Mouse (Mus musculus) spleen, postnatal 4 days (tissue): ENCODE measurements around the gene Adgrf5.
A peak's percentile ranks its signal among the peaks of the same experiment; 100 is the strongest.
"Not testable (repeated sequence)": the region's sequence is repeated elsewhere in the genome, so short reads cannot be mapped to it uniquely, and the experiment has no call there.

ENCODE experiments used
- DNase-seq, 2 experiments: peaks; one replicate each; pipeline ENCODE4 v3.0.0; 2022; ENCODE audit warnings: low spot score in 2 of 2

Adgrf5 gene

GRCm38 (mm10) chr17:43460245-43461181 lies 100.3 kb downstream of the Adgrf5 start:
- DNase-seq = peak; percentile 51 to 78

- DNase-seq = no peak
Observed at GRCm38 (mm10) chr17:43470039-43470438, 109.8 kb downstream of the Adgrf5 start.

- no peak for DNase-seq
Observed at GRCm38 (mm10) chr17:43472558-43472957, 112.3 kb downstream of the Adgrf5 start.

- no peak for DNase-seq
Observed at GRCm38 (mm10) chr17:43474775-43475174, 114.5 kb downstream of the Adgrf5 start.

- DNase-seq = no peak
Observed at GRCm38 (mm10) chr17:43477621-43478020, 117.4 kb downstream of the Adgrf5 start.

GRCm38 (mm10) chr17:43485982-43486381 lies 125.7 kb downstream of the Adgrf5 start:
- DNase-seq = no peak

GRCm38 (mm10) chr17:43488439-43489151 lies 128.3 kb downstream of the Adgrf5 start:
- no peak for DNase-seq

- DNase-seq = not testable (repeated sequence)
Observed at GRCm38 (mm10) chr17:43490371-43490770, 130.1 kb downstream of the Adgrf5 start.

- no peak for DNase-seq
Observed at GRCm38 (mm10) chr17:43495502-43495901, 135.3 kb downstream of the Adgrf5 start.

GRCm38 (mm10) chr17:43497521-43497920 lies 137.3 kb downstream of the Adgrf5 start:
- no peak for DNase-seq

GRCm38 (mm10) chr17:43500513-43500912 lies 140.3 kb downstream of the Adgrf5 start:
- no peak for DNase-seq

- DNase-seq = no peak
Observed at GRCm38 (mm10) chr17:43501223-43501622, 141.0 kb downstream of the Adgrf5 start.

- DNase-seq = no peak
Observed at GRCm38 (mm10) chr17:43501631-43502030, 141.4 kb downstream of the Adgrf5 start.

GRCm38 (mm10) chr17:43502592-43502991 lies 142.3 kb downstream of the Adgrf5 start, which contains the start of gene Mep1a:
TSS of gene Mep1a (minus strand) at chr17:43502812.
- DNase-seq = no peak

GRCm38 (mm10) chr17:43503861-43504593 lies 143.8 kb downstream of the Adgrf5 start:
- no peak for DNase-seq

GRCm38 (mm10) chr17:43504594-43504934 lies 144.3 kb downstream of the Adgrf5 start:
- no peak for DNase-seq
